In genomic region chr11:60292718-60293117, GRCm38 (mm10) we compare ENCODE assay signal across 7 mouse cellular contexts. TPM values are rescaled to one million over a fixed set of nuclear protein-coding genes. Genes with fewer than 3 reads are reported as not detected.
DNase-seq lines count a peak whose midpoint lies in the region; ATAC-seq and TF ChIP-seq lines count a peak whose summit lies in the region.

No protein-coding gene starts in this region.

- no peak for TF ChIP-seq EP300 in MEL (IDR thresholded peaks at IDR 0.05; ENCODE audit: low read depth in 1 of 2, low read length in 2 of 2)

- no peaks in the 10 kb centered on the region for H3K9me3 ChIP-seq in MEL (replicated peaks; ENCODE audit: insufficient read depth, low read length)
- H3K9me3 ChIP-seq in embryonic facial prominence, embryonic 15.5 days (replicated peaks): no peaks in the 10 kb centered on the region

- 22% methylated on average over 2 of the region's 2 CpGs for WGBS in embryonic facial prominence, embryonic 15.5 days

- peak; percentile 16 to 65 (median 36); a peak in 4 of 6 replicates for TF ChIP-seq CTCF in MEL (IDR thresholded peaks at IDR 0.05 in 2 of 3, conservative IDR thresholded peaks at IDR 0.05 in 1 of 3; ENCODE audit: control insufficient read depth in 1 of 3, insufficient read depth in 1 of 3, low read depth in 2 of 3, low read length in 3 of 3, poor library complexity in 1 of 3, severe bottlenecking in 1 of 3)

- ATAC-seq in embryonic facial prominence, embryonic 15.5 days (ENCODE audit: insufficient number of reproducible peaks, low FRiP score, low TSS enrichment, low read depth): peak; percentile 46; the same call in 1 of the 2 replicates

- TF ChIP-seq POLR2A in MEL (IDR thresholded peaks at IDR 0.05; ENCODE audit: control insufficient read depth in 1 of 2, insufficient read depth in 1 of 2, low read depth in 1 of 2, low read length in 2 of 2, poor library complexity in 1 of 2): no peak

- no peaks in the 10 kb centered on the region for H3K79me2 ChIP-seq in MEL (ENCODE audit: control insufficient read depth, insufficient read depth, low read length, poor library complexity)

- no peak overlapping the region for H3K4me3 ChIP-seq in MEL (ENCODE audit: control insufficient read depth in 1 of 2, insufficient read depth in 1 of 2, low read depth in 2 of 2, low read length in 2 of 2)
- no peak overlapping the region for H3K4me3 ChIP-seq in embryonic facial prominence, embryonic 15.5 days (replicated peaks)

- no peak overlapping the region for H3K27ac ChIP-seq in MEL (ENCODE audit: control insufficient read depth, low read depth, low read length)
- peak overlapping the region; percentile 13; the same call in 1 of the 2 replicates for H3K27ac ChIP-seq in embryonic facial prominence, embryonic 15.5 days (replicated peaks)

- H3K36me3 ChIP-seq in MEL (ENCODE audit: control insufficient read depth in 1 of 2, insufficient read depth in 2 of 2, low read length in 2 of 2): no peaks in the 10 kb centered on the region
- no peaks in the 10 kb centered on the region for H3K36me3 ChIP-seq in embryonic facial prominence, embryonic 15.5 days

- no peaks in the 10 kb centered on the region for H3K4me1 ChIP-seq in MEL (ENCODE audit: control insufficient read depth in 1 of 2, insufficient read depth in 2 of 2, low read length in 2 of 2)
- peaks cover 58% of the 10 kb centered on the region for H3K4me1 ChIP-seq in embryonic facial prominence, embryonic 15.5 days

- TF ChIP-seq RAD21 in MEL (IDR thresholded peaks at IDR 0.05; ENCODE audit: low read depth, low read length): peak; percentile 73

- peak; percentile 48 for DNase-seq in MEL (ENCODE audit: low read depth, low spot score)
- peak; percentile 57 to 71 for DNase-seq in adrenal gland, postnatal 36 days
- DNase-seq in heart, postnatal 10 days: peak; percentile 86 to 87
- peak; percentile 70 to 88 for DNase-seq in layer of hippocampus, adult 18-20 months (ENCODE audit: low spot score in 2 of 2)
- peak; percentile 68 for DNase-seq in lung, postnatal 14 days
- peak; percentile 47 for DNase-seq in testis, postnatal 14 days (ENCODE audit: low spot score)

- no peak overlapping the region for H3K4me2 ChIP-seq in embryonic facial prominence, embryonic 15.5 days (replicated peaks)

- H3K27me3 ChIP-seq in MEL (ENCODE audit: control insufficient read depth in 1 of 2, insufficient read depth in 2 of 2, low read length in 2 of 2): no peaks in the 10 kb centered on the region
- H3K27me3 ChIP-seq in embryonic facial prominence, embryonic 15.5 days: no peaks in the 10 kb centered on the region

- no peak overlapping the region for H3K9ac ChIP-seq in MEL (ENCODE audit: control insufficient read depth, low read depth, low read length, poor library complexity, severe bottlenecking)
- H3K9ac ChIP-seq in embryonic facial prominence, embryonic 15.5 days: no peak overlapping the region

- intact Hi-C loops in heart, postnatal 10 days (cut with DNase I): loop anchor here (2.0 to 5.0 kb wide), 4 partner anchors 42 to 415 kb away; partner anchors contain the start of gene Rai1

TF ChIP-seq in MEL, 35 proteins besides CTCF, POLR2A, EP300 and RAD21:
- TF ChIP-seq ZC3H11A (IDR thresholded peaks at IDR 0.05; ENCODE audit: low read depth, low read length): peak; percentile 37
- no peak for TF ChIP-seq TBP (IDR thresholded peaks at IDR 0.05; ENCODE audit: low read depth, low read length)
- TF ChIP-seq ZNF384 (IDR thresholded peaks at IDR 0.05; ENCODE audit: low read depth, low read length): 0 out of 2 replicates have a peak, but pooled peaks have one; percentile 3
- TF ChIP-seq TCF12 (IDR thresholded peaks at IDR 0.05; ENCODE audit: low read depth, low read length): no peak
- peak; percentile 60 for TF ChIP-seq SMC3 (IDR thresholded peaks at IDR 0.05; ENCODE audit: low read depth, low read length)

RNA-seq across cellular contexts. Expression of gene Tom1l2, which starts 60.0 kb away (rescaled TPM):
- 6.6 and 6.8 TPM in 2 replicates for total RNA-seq in MEL (2012; rRNA removed)
- 10 to 100 TPM in 1 of 2 experiments, not detected in 1; 12.2 TPM for polyA plus RNA-seq in MEL (2012; ENCODE audit: insufficient read depth in 1 of 2, insufficient read length in 2 of 2, low read depth in 1 of 2, low replicate concordance in 2 of 2, missing spikeins in 1 of 2)
- 10 to 100 TPM; 69.7 to 87.6 TPM for total RNA-seq in adrenal gland, postnatal 36 days (2021)
- polyA plus RNA-seq in embryonic facial prominence, embryonic 15.5 days (2015; fragmentation: Nextera tagmentation; extraction: Ambion mirVana): 34.1 and 36.7 TPM in 2 replicates
- 100 to 1,000 TPM in 1 of 2 experiments, 10 to 100 TPM in 1; 97.3 to 100 TPM for total RNA-seq in heart, postnatal 10 days (2021)
- 100 to 1,000 TPM; 191 to 195 TPM for total RNA-seq in layer of hippocampus, adult 18-20 months (2021)
